Mouse (Mus musculus) Patski (cell line): ENCODE measurements around the gene Olfr110. TPM values are rescaled to one million over a fixed set of nuclear protein-coding genes. Genes with fewer than 3 reads are reported as not detected.
"Not testable (repeated sequence)": the region's sequence is repeated elsewhere in the genome, so short reads cannot be mapped to it uniquely, and the experiment has no call there.

Source experiments
- ATAC-seq: fragments of 100-300 bp; one replicate; pipeline ENCODE4 v1.8.0; 2021
- CTCF ChIA-PET: fragments of 350-600 bp; sonication (Branson Sonifier 250); formaldehyde crosslinking; loops from one replicate; lab custom pipeline; 2022; ENCODE audit warnings: inconsistent platforms; lab: Charles Lee
- POLR2A ChIA-PET: fragments of 350-600 bp; sonication (Branson Sonifier 250); formaldehyde crosslinking; loops from one replicate; lab custom pipeline; 2022; ENCODE audit warnings: antibody characterized with exemption, inconsistent platforms; lab: Charles Lee
- DNase-seq: peaks from one replicate; pipeline ENCODE4 v3.0.0-alpha.2; 2011; ENCODE audit warnings: low read depth, low spot score
- H3K27me3 ChIP-seq: fragments of 371-371 bp; one replicate; pipeline ENCODE4 v1.5.1; 2021
- CTCF ChIP-seq: fragments of 100-300 bp; IDR thresholded peaks from one replicate; pipeline ENCODE4 v1.5.1; 2021
- in situ Hi-C: fragments of 300-500 bp; cut with MboI; formaldehyde crosslinking; loops from 3 replicates; pipeline ENCODE4 v1.11.1; 2018; ENCODE audit warnings: low pct_unique_long_range_greater_than_20kb, mixed read lengths
- polyA plus RNA-seq: library from polyadenylated mRNA; unstranded; gene quantifications from one replicate; pipeline ENCODE4 v1.2.3, GENCODE M21; 2021

Olfr110 gene
- not detected for polyA plus RNA-seq

GRCm38 (mm10) chr17:37491930-37492518, at the start of gene Olfr110:
TSS of gene Olfr110 (plus strand) at chr17:37492468.
- no peak for TF ChIP-seq CTCF
- ATAC-seq (no peak), DNase-seq (no peak)
- in situ Hi-C loops: no loop called here
- H3K27me3 ChIP-seq: no peaks in the 10 kb centered on the region
- CTCF ChIA-PET: no interaction called here
- POLR2A ChIA-PET: no interaction called here

GRCm38 (mm10) chr17:37445180-37445579, 47.1 kb upstream of the Olfr110 start, which contains the start of gene Olfr108:
TSS of gene Olfr108 (plus strand) at chr17:37445480.
- H3K27me3 ChIP-seq: no peaks in the 10 kb centered on the region
- DNase-seq (no peak), ATAC-seq (no peak)
- ChIA-PET CTCF (no interaction called here), POLR2A (no interaction called here)
- no peak for TF ChIP-seq CTCF
- in situ Hi-C loops: no loop called here

GRCm38 (mm10) chr17:37458616-37459015, 33.7 kb upstream of the Olfr110 start, which contains the start of gene Olfr109:
TSS of gene Olfr109 (plus strand) at chr17:37458916.
- no peak for TF ChIP-seq CTCF
- POLR2A ChIA-PET: no interaction called here
- H3K27me3 ChIP-seq: no peaks in the 10 kb centered on the region
- in situ Hi-C loops: no loop called here
- DNase-seq (no peak), ATAC-seq (no peak)
- CTCF ChIA-PET: no interaction called here

- H3K27me3 ChIP-seq: no peaks in the 10 kb centered on the region
- ATAC-seq (no peak), DNase-seq (no peak)
- CTCF ChIA-PET: no interaction called here
- in situ Hi-C loops: no loop called here
- TF ChIP-seq CTCF: no peak
- POLR2A ChIA-PET: no interaction called here
Measured at GRCm38 (mm10) chr17:37483452-37483851, 8.8 kb upstream of the Olfr110 start, which contains the start of gene H2-M2. TSS of gene H2-M2 (minus strand) at chr17:37483552.

GRCm38 (mm10) chr17:37507730-37508129, 15.5 kb downstream of the Olfr110 start, which contains the start of gene Olfr111:
TSS of gene Olfr111 (plus strand) at chr17:37508030.
- no peak for TF ChIP-seq CTCF
- ChIA-PET CTCF (no interaction called here), POLR2A (no interaction called here)
- in situ Hi-C loops: no loop called here
- ATAC-seq (no peak), DNase-seq (no peak)
- no peaks in the 10 kb centered on the region for H3K27me3 ChIP-seq

- in situ Hi-C loops, H3K27me3 ChIP-seq, CTCF ChIA-PET, ATAC-seq, DNase-seq, POLR2A ChIA-PET: not testable (repeated sequence)
Measured at GRCm38 (mm10) chr17:37524612-37525011, 32.3 kb downstream of the Olfr110 start.

GRCm38 (mm10) chr17:37525427-37525826, 33.2 kb downstream of the Olfr110 start:
- ATAC-seq, H3K27me3 ChIP-seq, POLR2A ChIA-PET, DNase-seq, in situ Hi-C loops: not testable (repeated sequence)
- CTCF ChIA-PET: interaction anchor here (1.4 kb wide), 1 partner anchor 9 kb away, joined by 3 read pairs; no protein-coding TSS in a partner anchor

- H3K27me3 ChIP-seq: no peaks in the 10 kb centered on the region
- POLR2A ChIA-PET: no interaction called here
- CTCF ChIA-PET: interaction anchor here (1.1 to 1.4 kb wide), 2 partner anchors 10 to 13 kb away, joined by 3 to 4 read pairs; no protein-coding TSS in a partner anchor
- ATAC-seq (no peak), DNase-seq (no peak)
- no peak for TF ChIP-seq CTCF
- in situ Hi-C loops: no loop called here
Measured at GRCm38 (mm10) chr17:37535173-37535572, 42.9 kb downstream of the Olfr110 start.

- DNase-seq, H3K27me3 ChIP-seq, POLR2A ChIA-PET, ATAC-seq, in situ Hi-C loops, CTCF ChIA-PET: not testable (repeated sequence)
Measured at GRCm38 (mm10) chr17:37538416-37538815, 46.1 kb downstream of the Olfr110 start.

GRCm38 (mm10) chr17:37541454-37542119, 49.3 kb downstream of the Olfr110 start:
- in situ Hi-C loops: no loop called here
- POLR2A ChIA-PET: no interaction called here
- H3K27me3 ChIP-seq: no peaks in the 10 kb centered on the region
- CTCF ChIA-PET: no interaction called here
- DNase-seq: no peak
- no peak for ATAC-seq
- no peak for TF ChIP-seq CTCF

GRCm38 (mm10) chr17:37543800-37544435, 51.6 kb downstream of the Olfr110 start:
- ChIA-PET POLR2A (no interaction called here), CTCF (no interaction called here)
- no peaks in the 10 kb centered on the region for H3K27me3 ChIP-seq
- ATAC-seq: no peak
- DNase-seq: no peak
- in situ Hi-C loops: no loop called here
- TF ChIP-seq CTCF: no peak

Other genes with a start within 250 kb of the Olfr110 start
- not detected for gene Olfr98, start 228.7 kb upstream of the Olfr110 start, polyA plus RNA-seq
- 6.0 TPM for gene H2-M3, start 222.2 kb upstream of the Olfr110 start, polyA plus RNA-seq
- gene Olfr99, start 209.0 kb upstream of the Olfr110 start, polyA plus RNA-seq: 0.05 TPM
- not detected for gene Olfr101, start 188.2 kb upstream of the Olfr110 start, polyA plus RNA-seq
- not detected for gene Olfr102, start 175.4 kb upstream of the Olfr110 start, polyA plus RNA-seq
- gene Olfr103, start 152.8 kb upstream of the Olfr110 start, polyA plus RNA-seq: not detected
- gene Olfr104-ps, start 132.9 kb upstream of the Olfr110 start, polyA plus RNA-seq: not detected
- gene Olfr105-ps, start 113.4 kb upstream of the Olfr110 start, polyA plus RNA-seq: not detected
- gene Olfr106-ps, start 102.1 kb upstream of the Olfr110 start, polyA plus RNA-seq: not detected
- 0.01 TPM for gene Olfr107, start 93.2 kb upstream of the Olfr110 start, polyA plus RNA-seq
- gene Olfr108, start 47.0 kb upstream of the Olfr110 start, polyA plus RNA-seq: not detected
- not detected for gene Olfr109, start 33.6 kb upstream of the Olfr110 start, polyA plus RNA-seq
- gene H2-M2, start 8.9 kb upstream of the Olfr110 start, polyA plus RNA-seq: 0.82 TPM
- not detected for gene Olfr111, start 15.6 kb downstream of the Olfr110 start, polyA plus RNA-seq
- gene Olfr112, start 77.0 kb downstream of the Olfr110 start, polyA plus RNA-seq: not detected
- gene Olfr113, start 85.2 kb downstream of the Olfr110 start, polyA plus RNA-seq: not detected
- gene Olfr114, start 100.3 kb downstream of the Olfr110 start, polyA plus RNA-seq: not detected
- gene Olfr115, start 134.6 kb downstream of the Olfr110 start, polyA plus RNA-seq: not detected
- not detected for gene Olfr116, start 134.7 kb downstream of the Olfr110 start, polyA plus RNA-seq
- gene Olfr117, start 171.3 kb downstream of the Olfr110 start, polyA plus RNA-seq: not detected
- 0.03 TPM for gene Olfr118, start 174.5 kb downstream of the Olfr110 start, polyA plus RNA-seq
- gene Olfr119, start 204.1 kb downstream of the Olfr110 start, polyA plus RNA-seq: not detected
- not detected for gene Olfr120, start 229.3 kb downstream of the Olfr110 start, polyA plus RNA-seq